Mouse (Mus musculus) layer of hippocampus, adult 2 months (tissue): ENCODE results near the gene Nprl3. TPM values are rescaled to one million over a fixed set of nuclear protein-coding genes. Genes with fewer than 3 reads are reported as not detected.

ENCODE experiments used
- DNase-seq, 2 experiments: peaks; one replicate each; pipeline ENCODE4 v3.0.0; 2022; ENCODE audit warnings: low spot score in 2 of 2
- H3K27ac ChIP-seq: fragments of 200-600 bp; 2 replicates; pipeline ENCODE4 v1.8.1; 2022
- H3K4me3 ChIP-seq: fragments of 200-600 bp; 2 replicates; pipeline ENCODE4 v1.8.1; 2022; ENCODE audit warnings: mild to moderate bottlenecking
- CTCF ChIP-seq: fragments of 200-600 bp; conservative IDR thresholded peaks from 2 replicates; pipeline ENCODE4 v1.8.1; 2022; ENCODE audit warnings: antibody characterized with exemption, mild to moderate bottlenecking, moderate library complexity
- total RNA-seq, 2 experiments: library from RNA; stranded (reverse); gene quantifications; 2 replicates each; pipeline ENCODE4 v1.2.3; 2021

Nprl3 gene
- total RNA-seq, 2 experiments from 2014 or later, result 62.0 to 64.1 TPM

GRCm38 (mm10) chr11:32236712-32237410, 30.6 kb downstream of the Nprl3 start:
- H3K4me3 ChIP-seq, result no peak overlapping the region
- H3K27ac ChIP-seq, result peak overlapping the region; percentile 82
- peak; percentile 86 for TF ChIP-seq CTCF
- DNase-seq, result peak in 1 of 2 experiments; percentile 57

DNA sequence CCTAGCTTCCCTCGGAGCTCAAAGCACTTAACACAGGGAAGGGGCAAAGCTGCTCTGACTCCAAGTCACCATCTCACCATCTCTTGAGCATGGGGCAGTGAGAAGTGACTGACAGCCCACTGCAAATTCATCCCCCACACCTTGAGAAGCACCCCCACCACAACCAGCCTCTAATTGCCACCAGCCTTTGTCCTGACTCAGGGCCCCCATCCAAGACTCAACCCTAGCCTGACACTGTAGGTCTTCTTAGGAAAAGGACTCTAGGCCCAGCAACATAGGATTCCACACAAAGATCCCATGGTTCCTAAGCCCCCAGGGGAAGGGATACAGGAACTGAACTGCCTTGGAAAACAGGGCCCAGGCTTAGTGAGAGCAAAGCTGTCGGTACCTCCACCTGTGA, 31.4 kb downstream of the Nprl3 start:
- Histone ChIP-seq H3K27ac (peak overlapping the region; percentile 82), H3K4me3 (no peak overlapping the region)
- TF ChIP-seq CTCF, result no peak
- no peak for DNase-seq

- DNase-seq, result peak; percentile 71 to 85
- Histone ChIP-seq H3K27ac (peak overlapping the region; percentile 82), H3K4me3 (no peak overlapping the region)
- no peak for TF ChIP-seq CTCF
These were observed 31.9 kb downstream of the Nprl3 start for GRCm38 (mm10) chr11:32235646-32236045.

- Histone ChIP-seq H3K4me3 (no peak overlapping the region), H3K27ac (peak overlapping the region; percentile 82)
- TF ChIP-seq CTCF, result no peak
- DNase-seq, result no peak
These were observed 32.6 kb downstream of the Nprl3 start for GRCm38 (mm10) chr11:32234816-32235485.

- TF ChIP-seq CTCF, result no peak
- DNase-seq, result no peak
- H3K4me3 ChIP-seq, result no peak overlapping the region
- peak overlapping the region; percentile 82; the same call in 1 of the 2 replicates for H3K27ac ChIP-seq
These were observed 33.6 kb downstream of the Nprl3 start for GRCm38 (mm10) chr11:32233895-32234294.

- TF ChIP-seq CTCF, result no peak
- no peak overlapping the region for H3K4me3 ChIP-seq
- H3K27ac ChIP-seq, result peak overlapping the region; percentile 28; the same call in 1 of the 2 replicates
- DNase-seq, result no peak
These were observed 34.7 kb downstream of the Nprl3 start for GRCm38 (mm10) chr11:32232848-32233247.

- Histone ChIP-seq H3K27ac (peak overlapping the region; percentile 72), H3K4me3 (no peak overlapping the region)
- TF ChIP-seq CTCF, result no peak
- DNase-seq, result no peak
These were observed 36.4 kb downstream of the Nprl3 start for GRCm38 (mm10) chr11:32231125-32231524.

DNA sequence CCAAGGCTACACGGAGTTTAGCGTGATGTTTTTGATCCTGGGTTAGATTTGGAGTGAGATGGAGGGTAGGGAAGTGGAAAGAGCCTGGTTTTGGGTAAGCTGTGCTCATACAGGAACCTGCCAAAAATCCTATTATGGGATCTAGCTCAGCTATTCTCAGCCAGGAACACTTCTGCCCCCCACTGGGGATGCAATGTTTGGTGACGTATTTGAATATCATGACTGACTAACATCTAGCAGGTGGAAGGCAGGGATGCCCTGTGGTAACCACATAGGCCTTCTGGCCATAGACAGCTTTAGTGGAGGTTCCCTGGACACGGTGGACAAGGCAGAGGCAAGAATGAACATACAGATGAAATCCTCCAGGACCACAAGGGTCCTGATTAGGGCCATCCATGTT, 37.3 kb downstream of the Nprl3 start:
- TF ChIP-seq CTCF, result peak; percentile 70
- DNase-seq, result no peak
- no peak overlapping the region for H3K4me3 ChIP-seq
- peak overlapping the region; percentile 72 for H3K27ac ChIP-seq

DNA sequence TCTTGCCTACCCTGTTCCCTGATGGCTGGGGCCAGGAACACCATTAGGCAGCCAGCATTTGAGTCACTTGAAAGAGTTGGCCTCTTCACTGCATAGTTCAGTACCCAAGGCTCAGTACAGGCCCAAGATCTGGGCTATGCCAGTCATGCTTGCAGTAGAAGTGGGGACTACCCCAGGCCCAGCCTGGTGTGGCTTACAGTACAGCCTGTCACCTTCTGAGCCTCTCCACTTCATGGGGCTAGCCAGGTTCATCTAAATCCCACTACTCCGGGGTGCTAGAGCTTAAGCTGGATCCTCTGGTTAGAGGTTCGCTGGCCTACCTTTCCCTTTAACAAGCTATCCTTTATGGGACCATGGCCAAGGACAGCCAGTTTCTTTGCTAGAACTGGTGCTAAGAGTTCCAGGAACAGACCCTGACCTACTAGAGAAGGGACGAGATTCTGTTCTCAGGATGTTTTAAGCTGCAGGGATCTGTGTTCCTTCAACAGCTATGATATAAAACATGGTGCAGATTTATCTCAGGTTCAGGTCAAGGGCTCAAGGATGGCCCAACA, 39.1 kb downstream of the Nprl3 start:
- Histone ChIP-seq H3K27ac (0 out of 2 replicates have a peak overlapping the region, but pooled peaks have one; percentile 18), H3K4me3 (no peak overlapping the region)
- no peak for TF ChIP-seq CTCF
- DNase-seq, result no peak

- H3K27ac ChIP-seq, result peak overlapping the region; percentile 96
- H3K4me3 ChIP-seq, result no peak overlapping the region
- DNase-seq, result no peak
- no peak for TF ChIP-seq CTCF
These were observed 40.0 kb downstream of the Nprl3 start for GRCm38 (mm10) chr11:32227555-32227954.

- no peak for DNase-seq
- TF ChIP-seq CTCF, result no peak
- Histone ChIP-seq H3K4me3 (peak overlapping the region; percentile 69), H3K27ac (peak overlapping the region; percentile 96)
These were observed 40.5 kb downstream of the Nprl3 start for GRCm38 (mm10) chr11:32227041-32227440.

DNA sequence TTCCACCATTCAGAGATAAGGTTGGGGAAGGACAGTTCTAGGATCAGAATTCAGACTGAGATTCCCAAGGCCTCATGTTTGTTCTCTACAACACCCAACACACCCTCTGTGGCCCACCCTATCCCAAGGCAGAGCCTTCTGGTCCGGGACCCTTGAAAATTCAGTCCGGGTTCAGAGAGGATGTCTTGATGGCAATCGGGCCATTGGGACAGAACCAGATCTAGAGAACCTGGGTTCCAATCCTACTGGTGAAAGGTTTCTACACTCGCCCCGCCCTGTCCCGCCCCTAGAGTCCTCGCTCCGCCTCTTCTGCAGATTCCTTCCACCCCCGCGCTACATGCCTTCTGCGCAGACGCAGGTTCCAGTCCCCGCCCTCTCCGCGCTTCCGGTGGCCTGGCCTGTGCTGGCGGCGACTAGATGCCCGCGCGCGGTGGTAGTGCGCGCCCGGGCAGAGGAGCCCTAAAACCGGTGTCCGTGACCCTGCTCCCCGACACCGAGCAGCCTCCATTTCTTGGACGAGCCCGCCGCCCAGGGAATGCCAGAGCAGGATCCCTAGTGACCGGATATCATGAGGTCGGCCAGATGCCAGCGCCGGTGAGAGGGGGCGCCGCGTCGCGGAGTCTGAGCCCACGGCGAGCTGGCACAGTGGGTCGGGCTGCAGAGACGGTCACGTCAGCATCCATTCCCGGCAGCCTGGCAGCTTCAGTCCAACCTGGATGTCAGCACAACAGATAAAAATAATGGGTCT, 41.2 kb downstream of the Nprl3 start, which contains the start of gene Mpg:
Mpg (plus strand) TSS at position 382 of the 748 bp plus-strand sequence.
- peak; percentile 89 to 90 for DNase-seq
- peak; percentile 64 for TF ChIP-seq CTCF
- Histone ChIP-seq H3K27ac (peak within 1 kb of the TSS; percentile 96), H3K4me3 (peak within 1 kb of the TSS; percentile 69)
